Comparison of ENCODE assay signal across 9 mouse cellular contexts in the genomic region with DNA sequence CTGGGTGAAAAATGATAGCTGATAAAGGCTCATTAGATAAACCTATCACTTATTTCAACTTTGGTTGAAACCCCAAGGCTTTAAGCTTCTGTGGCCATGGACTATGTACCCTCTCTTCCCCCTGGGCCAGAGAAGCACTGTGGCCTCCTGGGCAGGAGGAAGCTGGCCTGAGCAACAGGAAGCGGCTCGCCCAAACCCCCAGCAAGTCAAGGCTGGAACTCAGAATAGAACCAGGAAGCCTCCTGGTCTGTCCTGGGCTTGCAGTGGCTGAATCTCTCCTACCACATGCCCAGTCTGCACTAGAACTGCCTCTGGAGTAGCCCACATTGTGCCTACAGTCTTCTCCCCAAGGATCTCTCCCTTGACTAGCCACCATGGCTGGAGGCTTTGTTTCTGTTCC. TPM values are rescaled to one million over a fixed set of nuclear protein-coding genes. Genes with fewer than 3 reads are reported as not detected.
A peak's percentile ranks its signal among the peaks of the same experiment; 100 is the strongest.
DNase-seq lines count a peak whose midpoint lies in the region; ATAC-seq and TF ChIP-seq lines count a peak whose summit lies in the region.
"Had no signal": no experiment of that assay in that cellular context is flagged by ENCODE, and none has a peak within 500 bp of the region (broad histone marks: within the 10 kb centered on the region; RNA-seq: fewer than 3 reads in every experiment).

No protein-coding gene starts in this region.

- no peak for TF ChIP-seq POLR2A in cerebellum, adult 2 months (IDR thresholded peaks at IDR 0.05; ENCODE audit: borderline replicate concordance, insufficient read depth, low read length)

- no peak for ATAC-seq in lung, embryonic 14.5 days (ENCODE audit: insufficient read depth)
- peak; percentile 77 for ATAC-seq in granulocyte monocyte progenitor cell, adult 5-6 weeks (replicated peaks; ENCODE audit: poor library complexity, severe bottlenecking)

- no peak for TF ChIP-seq CTCF in lung, embryonic 14.5 days (IDR thresholded peaks at IDR 0.05; ENCODE audit: low read depth)
- no peak for TF ChIP-seq CTCF in cerebellum, adult 2 months (IDR thresholded peaks at IDR 0.05; ENCODE audit: borderline replicate concordance, insufficient read depth, low read depth, low read length)

- peak; percentile 34 for DNase-seq in lung, embryonic 14.5 days
- DNase-seq in lung, adult 18-20 months = no peak
- peak; percentile 58 to 62 for DNase-seq in kidney, postnatal 36 days
- no peak for DNase-seq in cerebellum, adult 2 months
- DNase-seq in frontal cortex, adult 2 months (ENCODE audit: extremely low spot score in 1 of 2, low spot score in 1 of 2) = no peak
- no peak for DNase-seq in ovary, adult 18-20 months (ENCODE audit: low spot score)
- DNase-seq: cerebellum, adult 18-20 months had no signal

- peaks cover 17% of the 10 kb centered on the region for H3K36me3 ChIP-seq in lung, embryonic 14.5 days (ENCODE audit: insufficient read depth)
- peaks cover 61% of the 10 kb centered on the region for H3K36me3 ChIP-seq in megakaryocyte, embryonic 14.5 days (replicated peaks; ENCODE audit: low read length)

- H3K9me3 ChIP-seq in lung, embryonic 14.5 days (ENCODE audit: low read depth, low read length) = no peaks in the 10 kb centered on the region
- no peaks in the 10 kb centered on the region for H3K9me3 ChIP-seq in megakaryocyte, embryonic 14.5 days

- H3K4me3 ChIP-seq in lung, embryonic 14.5 days (ENCODE audit: low read depth, low read length) = no peak overlapping the region
- H3K4me3 ChIP-seq in megakaryocyte, embryonic 14.5 days (replicated peaks) = peak overlapping the region; percentile 38
- H3K4me3 ChIP-seq in cerebellum, adult 2 months (replicated peaks; ENCODE audit: insufficient read depth, low read depth, low read length) = no peak overlapping the region

- no peaks in the 10 kb centered on the region for H3K4me1 ChIP-seq in lung, embryonic 14.5 days (ENCODE audit: insufficient read depth)
- H3K4me1 ChIP-seq in megakaryocyte, embryonic 14.5 days = peaks cover 32% of the 10 kb centered on the region
- no peaks in the 10 kb centered on the region for H3K4me1 ChIP-seq in cerebellum, adult 2 months (ENCODE audit: control insufficient read depth, insufficient read depth, low read length)

- H3K9ac ChIP-seq in lung, embryonic 14.5 days = no peak overlapping the region

- no peaks in the 10 kb centered on the region for H3K27me3 ChIP-seq in lung, embryonic 14.5 days (ENCODE audit: insufficient read depth, low read length)
- peaks cover 2% of the 10 kb centered on the region for H3K27me3 ChIP-seq in megakaryocyte, embryonic 14.5 days (replicated peaks)
- H3K27me3 ChIP-seq in cerebellum, adult 2 months (ENCODE audit: control insufficient read depth, insufficient read depth, low read length) = no peaks in the 10 kb centered on the region

- WGBS in lung, embryonic 14.5 days = 82% methylated on average over 2 of the region's 2 CpGs
- 91% methylated on average over 2 of the region's 2 CpGs for WGBS in cerebellum, adult 2 months

- H3K27ac ChIP-seq in lung, embryonic 14.5 days (ENCODE audit: low read depth) = peak overlapping the region; percentile 49; the same call in 1 of the 2 replicates
- no peak overlapping the region for H3K27ac ChIP-seq in cerebellum, adult 2 months (ENCODE audit: insufficient read depth, low read length)

- no peak overlapping the region for H3K4me2 ChIP-seq in lung, embryonic 14.5 days

RNA-seq across cellular contexts. Expression of gene Poc1a, which starts 27.7 kb away (rescaled TPM):
- 27.1 and 29.5 TPM in 2 replicates for polyA plus RNA-seq in lung, embryonic 14.5 days (2014; fragmentation: Nextera tagmentation; extraction: Ambion mirVana)
- 42.4 and 49.8 TPM in 2 replicates for total RNA-seq in granulocyte monocyte progenitor cell, adult 5-6 weeks (2014; fragmentation: Nextera tagmentation)
- 20.4 and 30.3 TPM in 2 replicates for total RNA-seq in granulocyte monocyte progenitor cell, adult 5-6 weeks (2017)
- polyA plus RNA-seq in megakaryocyte, embryonic 14.5 days (2012; ENCODE audit: insufficient read depth, low replicate concordance) = 3.5 and 6.6 TPM in 2 replicates
- polyA plus RNA-seq in cerebellum, adult 2 months (2012; rRNA removed) = 3.9 and 4.4 TPM in 2 replicates
- 24.2 and 25.6 TPM in 2 replicates for polyA plus RNA-seq in frontal cortex, adult 2 months (2012; rRNA removed)

RNA-seq across cellular contexts. Expression of gene Dusp7, which starts 59.9 kb away (rescaled TPM):
- 23.9 and 27.3 TPM in 2 replicates for polyA plus RNA-seq in lung, embryonic 14.5 days (2014; fragmentation: Nextera tagmentation; extraction: Ambion mirVana)
- total RNA-seq in granulocyte monocyte progenitor cell, adult 5-6 weeks (2014; fragmentation: Nextera tagmentation) = 44.7 and 46.2 TPM in 2 replicates
- total RNA-seq in granulocyte monocyte progenitor cell, adult 5-6 weeks (2017) = 13.0 and 14.0 TPM in 2 replicates
- polyA plus RNA-seq in megakaryocyte, embryonic 14.5 days (2012; ENCODE audit: insufficient read depth, low replicate concordance) = 6.2 and 7.5 TPM in 2 replicates
- 46.4 and 49.6 TPM in 2 replicates for polyA plus RNA-seq in cerebellum, adult 2 months (2012; rRNA removed)
- 92.3 and 101 TPM in 2 replicates for polyA plus RNA-seq in frontal cortex, adult 2 months (2012; rRNA removed)

Comparison
In these comparisons a context has a peak if more than half of its experiments do, and no peak if none do; other contexts are left out.
1. DNase-seq: peak in lung, embryonic 14.5 days (single experiment) and kidney, postnatal 36 days (2 of 2); none in lung, adult 18-20 months (0 of 2), cerebellum, adult 2 months (0 of 2), frontal cortex, adult 2 months (0 of 2) and ovary, adult 18-20 months (single experiment).